Mouse (Mus musculus): ENCODE data around the gene Hpdl. TPM values are rescaled to one million over a fixed set of nuclear protein-coding genes. Genes with fewer than 3 reads are reported as not detected.
"Not testable (repeated sequence)": the region's sequence is repeated elsewhere in the genome, so short reads cannot be mapped to it uniquely, and the experiment has no call there.

The Hpdl gene
- total RNA-seq (2015): not detected in 2 replicates
- total RNA-seq (2017): not detected in 2 replicates

- no peak for ATAC-seq (ENCODE audit: poor library complexity, severe bottlenecking)
These were observed at the start of gene Hpdl for GRCm38 (mm10) chr4:116821694-116822016. TSS of gene Hpdl (minus strand) at chr4:116821707.

GRCm38 (mm10) chr4:116869898-116870297, 48.4 kb upstream of the Hpdl start:
- ATAC-seq (ENCODE audit: poor library complexity, severe bottlenecking): 0 out of 2 replicates have a peak, but pooled peaks have one; percentile 15

DNA sequence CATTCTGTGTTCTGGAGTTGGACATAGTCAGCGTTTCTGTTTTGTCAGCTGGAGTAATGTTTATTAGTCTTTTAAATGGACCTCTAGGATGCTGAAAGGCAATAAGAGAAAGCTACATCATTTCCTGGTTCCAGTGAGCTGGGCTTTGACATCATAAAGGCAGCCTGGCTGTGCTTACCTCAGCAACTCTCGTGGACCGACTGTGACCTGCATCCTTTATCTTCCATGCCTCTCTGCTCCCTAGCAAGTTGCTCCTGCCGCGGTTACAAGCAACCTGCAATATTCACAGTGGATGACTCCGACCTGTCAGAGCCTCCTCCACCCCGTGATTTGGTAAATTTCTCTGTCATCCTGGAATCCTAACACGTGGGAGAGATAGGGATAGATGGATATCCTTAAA, 40.5 kb upstream of the Hpdl start:
- ATAC-seq (ENCODE audit: poor library complexity, severe bottlenecking): no peak

GRCm38 (mm10) chr4:116859711-116860110, 38.2 kb upstream of the Hpdl start:
- ATAC-seq (ENCODE audit: poor library complexity, severe bottlenecking): no peak

DNA sequence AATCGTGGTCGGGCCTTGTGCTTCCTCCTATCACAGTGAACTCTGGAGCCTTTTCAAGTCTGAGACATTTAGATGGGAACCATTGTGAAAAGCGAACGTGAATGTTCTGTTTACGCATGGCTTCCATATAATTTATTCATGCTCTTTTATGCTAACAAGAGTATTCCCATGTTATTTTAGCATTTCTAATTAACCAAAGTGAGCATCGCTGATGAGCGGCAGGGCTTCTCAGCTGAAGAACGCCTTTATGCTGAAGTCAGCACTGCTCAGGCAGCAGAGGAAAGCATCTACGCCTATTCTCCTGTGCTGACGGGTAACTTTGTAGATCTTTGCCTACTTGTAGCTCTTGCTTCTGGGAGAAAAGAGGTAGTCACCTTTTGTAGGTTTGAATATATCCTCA, 35.7 kb upstream of the Hpdl start:
- ATAC-seq (ENCODE audit: poor library complexity, severe bottlenecking): no peak

GRCm38 (mm10) chr4:116854286-116854685, 32.8 kb upstream of the Hpdl start:
- ATAC-seq (ENCODE audit: poor library complexity, severe bottlenecking): no peak

DNA sequence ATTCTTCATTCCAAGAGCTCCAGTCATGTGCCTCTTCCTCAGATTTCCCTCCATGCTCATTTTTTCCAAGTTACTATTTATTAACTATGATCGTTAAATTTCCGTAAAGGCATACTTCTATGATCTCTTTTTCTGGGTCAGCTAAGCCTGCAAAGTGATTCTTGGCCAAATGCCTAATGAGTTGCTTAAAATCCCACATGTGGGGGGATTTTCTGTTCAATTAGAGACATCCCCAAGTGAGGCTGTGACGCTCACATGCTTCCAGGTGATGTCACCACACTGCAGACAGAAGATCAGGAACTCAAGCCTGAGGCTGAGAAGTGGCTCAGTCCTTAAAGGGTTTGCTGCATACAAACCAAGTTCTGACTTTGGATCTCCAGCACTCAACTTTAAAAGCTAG, 28.4 kb upstream of the Hpdl start:
- no peak for ATAC-seq (ENCODE audit: poor library complexity, severe bottlenecking)

DNA sequence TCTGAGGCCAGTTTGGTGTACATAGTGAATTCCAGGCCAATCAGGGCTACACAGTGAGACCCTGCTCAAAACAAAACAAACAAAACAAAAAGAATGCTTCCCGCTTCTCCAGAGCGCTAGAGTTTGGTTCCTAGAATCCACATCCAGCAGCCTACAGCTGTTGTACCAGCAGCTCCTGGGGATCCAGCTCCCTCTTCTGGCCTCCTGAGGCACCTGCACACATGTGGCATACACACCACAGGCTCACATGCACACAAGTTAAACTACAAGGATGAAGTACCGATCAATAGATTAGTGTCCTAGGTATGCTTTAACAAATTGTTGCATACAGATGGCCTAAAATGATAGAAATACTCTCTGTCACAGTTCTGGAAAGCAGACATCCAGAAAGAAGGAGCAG, 22.8 kb upstream of the Hpdl start:
- no peak for ATAC-seq (ENCODE audit: poor library complexity, severe bottlenecking)

DNA sequence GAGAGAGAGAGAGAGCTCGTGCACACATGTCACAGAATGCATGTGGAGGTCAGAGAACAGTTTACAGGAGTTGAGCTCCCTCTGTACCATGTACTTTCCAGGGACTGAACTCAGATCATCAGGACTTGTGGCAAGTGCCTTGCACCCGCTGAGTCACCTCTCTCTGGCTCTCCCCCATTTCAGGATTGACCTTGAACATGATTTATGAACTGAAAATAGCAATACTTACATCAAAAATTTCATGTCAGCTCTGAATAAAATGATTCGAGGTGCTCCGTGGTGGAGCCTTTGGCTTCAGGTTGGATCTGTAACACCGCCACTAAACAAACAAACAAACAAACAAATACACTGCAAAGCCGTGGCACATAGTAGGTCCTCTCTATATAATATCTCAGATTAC, 19.3 kb upstream of the Hpdl start:
- ATAC-seq (ENCODE audit: poor library complexity, severe bottlenecking): no peak

GRCm38 (mm10) chr4:116840096-116840495, 18.6 kb upstream of the Hpdl start:
- ATAC-seq (ENCODE audit: poor library complexity, severe bottlenecking): not testable (repeated sequence)

- no peak for ATAC-seq (ENCODE audit: poor library complexity, severe bottlenecking)
These were observed 17.5 kb upstream of the Hpdl start for GRCm38 (mm10) chr4:116838999-116839398.

DNA sequence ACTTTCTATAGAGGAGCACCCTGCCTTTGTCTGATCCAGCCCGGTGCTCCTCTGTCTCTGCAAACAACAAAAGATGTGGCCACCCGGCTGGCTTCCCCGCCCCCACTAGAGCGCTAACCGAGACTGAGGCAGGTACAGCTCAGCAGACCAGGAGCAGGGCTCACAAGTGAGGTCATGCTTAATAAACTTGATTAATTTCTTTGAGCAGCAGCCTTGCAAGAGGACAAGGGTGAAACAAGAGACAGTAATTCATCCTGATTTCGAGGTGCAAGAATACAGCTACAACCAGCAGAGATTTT, 8.5 kb upstream of the Hpdl start:
- no peak for ATAC-seq (ENCODE audit: poor library complexity, severe bottlenecking)

DNA sequence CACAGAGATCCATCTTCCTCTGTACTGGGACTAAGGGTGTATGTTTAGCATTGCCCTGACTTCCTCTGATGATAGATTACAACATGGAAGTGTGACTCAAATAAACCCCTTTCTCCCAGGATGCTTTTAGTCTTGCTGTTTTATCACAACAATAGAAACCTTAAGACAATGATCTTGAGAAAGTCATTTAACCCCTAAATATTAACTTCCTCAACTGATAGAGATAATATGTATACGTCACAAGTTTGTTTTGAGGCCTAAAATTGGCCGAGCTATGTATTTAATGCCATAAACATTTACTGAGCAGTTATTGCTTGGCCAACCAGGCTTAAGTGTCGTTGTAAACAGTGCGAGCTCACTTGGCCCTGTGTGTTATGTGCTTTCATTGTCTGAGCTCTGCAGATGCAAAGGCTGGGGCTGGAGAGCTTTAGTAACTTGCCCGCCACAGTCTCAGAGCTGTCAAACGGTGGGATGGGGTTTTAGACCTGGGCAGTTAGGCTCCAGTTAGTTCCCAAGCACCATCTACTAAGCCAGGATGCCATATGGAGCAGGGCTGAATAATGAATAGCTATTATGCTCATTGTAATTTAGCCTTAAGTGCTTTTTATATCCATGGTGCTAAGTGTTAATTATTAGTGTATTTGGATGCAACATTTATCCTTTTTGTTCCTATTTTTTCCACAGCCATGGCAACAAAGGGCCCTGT, 8.0 kb upstream of the Hpdl start:
- no peak for ATAC-seq (ENCODE audit: poor library complexity, severe bottlenecking)

GRCm38 (mm10) chr4:116827819-116828218, 6.3 kb upstream of the Hpdl start:
- ATAC-seq (ENCODE audit: poor library complexity, severe bottlenecking): peak; percentile 78

- peak; percentile 47 for ATAC-seq (ENCODE audit: poor library complexity, severe bottlenecking)
These were observed 3.1 kb upstream of the Hpdl start for GRCm38 (mm10) chr4:116824541-116825004.

DNA sequence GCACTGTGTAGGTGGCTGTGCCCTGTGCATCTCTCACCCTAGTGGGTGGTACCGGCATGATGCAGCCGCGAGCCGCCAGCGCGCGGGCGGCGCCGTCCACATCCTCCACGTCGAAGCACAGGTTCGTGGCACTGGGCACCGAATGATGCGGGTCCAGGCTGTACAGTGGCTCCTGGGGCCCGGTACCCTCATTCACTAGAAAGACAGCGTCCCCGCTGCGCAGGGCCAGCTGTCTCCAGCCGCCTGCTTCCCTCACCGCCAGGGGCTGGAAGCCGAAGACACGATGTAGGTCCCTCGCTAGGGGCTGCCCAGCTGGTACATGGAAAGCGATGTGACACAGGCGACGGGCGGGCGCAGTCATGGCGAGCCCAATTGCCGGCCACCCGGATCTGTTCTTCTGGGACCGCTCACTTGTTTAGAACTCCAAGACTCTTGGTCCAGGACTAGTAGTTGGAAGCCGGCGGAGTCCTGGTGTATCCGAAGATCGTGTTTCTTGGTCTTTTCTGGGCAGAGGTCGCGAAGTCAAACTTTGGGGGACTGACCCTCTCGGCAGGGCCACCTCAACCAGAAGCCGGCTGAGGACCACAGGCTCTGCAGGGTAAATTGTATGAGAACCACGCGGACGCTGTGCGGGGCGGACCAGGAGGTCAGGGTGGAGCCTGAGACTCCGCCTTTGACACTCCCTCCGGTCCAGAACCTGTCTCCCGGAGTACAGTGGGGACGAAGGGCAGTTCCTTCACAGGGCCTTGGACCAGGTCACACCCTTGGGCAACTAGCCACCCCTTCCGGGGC, 409 bp downstream of the Hpdl start:
- ATAC-seq (ENCODE audit: poor library complexity, severe bottlenecking): peak; percentile 77

DNA sequence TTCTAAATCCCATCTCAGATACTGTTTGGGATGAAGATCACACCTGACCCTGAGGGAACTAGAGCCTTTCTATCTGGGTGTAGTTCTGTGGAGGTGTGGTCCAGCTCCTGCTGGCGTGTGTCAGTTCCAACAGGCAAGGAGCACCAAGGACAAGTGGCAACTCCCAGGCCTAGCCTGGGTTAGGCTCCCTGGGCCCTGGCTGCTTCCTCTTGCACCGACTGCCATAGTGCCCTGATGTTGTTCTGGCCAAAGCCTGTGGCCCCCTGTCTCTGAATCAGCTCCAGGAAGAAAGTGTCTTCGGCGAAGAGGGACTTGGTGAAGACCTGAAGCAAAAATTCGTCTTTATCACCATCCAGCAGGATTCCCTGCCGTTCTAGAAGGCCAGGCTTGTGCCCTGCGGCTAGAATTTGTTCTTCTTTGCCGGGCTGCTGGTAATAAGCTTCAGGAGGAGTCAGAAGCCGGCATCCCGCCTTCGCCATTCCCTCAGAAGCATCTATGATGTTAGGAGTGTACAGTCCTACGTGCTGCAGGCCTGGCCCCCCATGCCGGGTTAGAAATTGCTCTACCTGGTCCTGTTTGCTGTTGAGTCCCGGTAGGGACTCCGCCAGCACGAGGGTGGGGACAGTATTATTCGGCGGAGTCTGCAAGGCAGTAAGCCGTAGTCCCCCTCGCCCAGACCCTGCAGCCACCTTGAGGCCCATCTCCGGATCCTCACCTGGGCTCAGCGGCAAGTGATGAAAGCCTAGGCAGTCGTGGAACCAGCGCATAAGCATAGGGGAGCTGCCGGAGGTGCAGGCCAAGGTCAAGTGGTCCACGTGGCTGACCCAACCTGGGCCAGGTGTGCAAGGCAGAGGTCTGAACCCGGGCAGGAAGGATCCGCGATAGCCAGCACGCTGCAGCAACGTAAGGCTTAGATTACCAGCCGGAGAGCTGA, 1.3 kb downstream of the Hpdl start:
- ATAC-seq (ENCODE audit: poor library complexity, severe bottlenecking): no peak

DNA sequence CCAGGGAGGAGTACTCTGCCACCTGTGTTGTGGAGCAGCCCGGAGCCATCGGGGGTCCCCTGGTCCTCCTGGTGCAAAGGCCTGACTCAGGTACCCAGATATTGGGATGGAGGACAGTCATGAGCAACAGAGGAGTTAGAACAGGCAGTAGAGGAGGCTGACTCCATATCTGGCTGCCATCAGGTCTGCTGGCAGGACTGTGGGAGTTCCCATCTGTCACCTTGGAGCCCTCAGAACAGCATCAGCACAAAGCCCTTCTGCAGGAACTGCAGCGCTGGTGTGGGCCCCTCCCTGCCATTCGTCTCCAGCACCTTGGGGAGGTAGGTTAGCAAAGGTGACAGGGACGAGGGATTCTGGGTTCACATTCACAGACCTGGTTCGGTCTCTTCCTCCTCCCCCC, 4.0 kb downstream of the Hpdl start:
- ATAC-seq (ENCODE audit: poor library complexity, severe bottlenecking): no peak

- no peak for ATAC-seq (ENCODE audit: poor library complexity, severe bottlenecking)
These were observed 6.2 kb downstream of the Hpdl start for GRCm38 (mm10) chr4:116815276-116815675.

DNA sequence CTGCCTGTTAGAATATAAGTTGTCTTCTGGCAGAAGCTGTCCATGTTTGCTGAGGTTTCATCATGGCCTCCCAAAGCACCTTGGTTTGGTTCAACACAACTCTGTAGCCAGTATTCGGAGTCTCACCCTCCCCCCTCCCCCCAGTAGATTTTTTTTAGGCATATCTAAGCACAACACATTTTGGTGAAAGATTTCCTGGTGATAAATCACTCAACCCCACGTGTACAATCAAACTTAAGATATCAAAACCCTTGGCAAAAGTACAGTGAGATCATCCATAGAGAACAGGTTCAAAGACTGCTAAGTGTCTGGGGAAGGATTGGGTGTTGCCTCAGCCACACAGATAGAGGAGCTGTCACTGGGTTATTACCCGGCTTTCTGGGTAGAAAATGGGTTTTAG, 10.5 kb downstream of the Hpdl start:
- no peak for ATAC-seq (ENCODE audit: poor library complexity, severe bottlenecking)

All from megakaryocyte, adult 5-6 weeks (primary cell).